Mouse (Mus musculus): ENCODE data around the gene Itpa. TPM values are rescaled to one million over a fixed set of nuclear protein-coding genes. Genes with fewer than 3 reads are reported as not detected.

Gene Itpa
- total and polyA plus RNA-seq, 3 experiments: 102 to 137 TPM; not detected in 1

DNA sequence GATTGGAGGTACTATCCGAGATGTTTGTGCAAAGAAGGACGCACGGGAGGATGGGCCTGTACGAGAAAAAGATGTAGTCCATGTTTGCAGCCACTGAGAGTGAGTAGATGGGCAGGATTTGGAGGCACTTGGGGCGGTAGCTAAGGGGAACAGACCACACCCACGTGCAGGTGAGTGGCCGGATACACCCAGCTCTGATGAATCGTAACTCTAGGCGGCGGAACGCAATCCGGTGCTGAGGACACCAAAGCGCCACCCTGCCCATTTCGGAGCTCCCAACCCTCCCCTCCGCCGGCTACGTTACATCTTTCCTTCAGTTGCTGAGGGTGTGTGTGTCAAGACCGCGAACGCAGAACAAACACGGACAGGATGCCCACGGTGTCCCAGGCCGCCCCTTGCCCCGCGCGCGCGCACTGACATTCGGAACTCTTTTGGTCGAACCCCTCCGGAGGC, 29.3 kb downstream of the Itpa start:
- no peak for TF ChIP-seq JUND (IDR thresholded peaks at IDR 0.05; ENCODE audit: low read depth, low read length)
- TF ChIP-seq MAFK (IDR thresholded peaks at IDR 0.05; ENCODE audit: borderline replicate concordance, low read depth, low read length): no peak
- TF ChIP-seq MXI1 (IDR thresholded peaks at IDR 0.05; ENCODE audit: low read depth, low read length): no peak
- no peak for TF ChIP-seq ETS1 (IDR thresholded peaks at IDR 0.05; ENCODE audit: low read depth, low read length)
- no peak for TF ChIP-seq MYB (IDR thresholded peaks at IDR 0.05; ENCODE audit: low read depth, low read length)
- TF ChIP-seq NRF1 (IDR thresholded peaks at IDR 0.05; ENCODE audit: insufficient read depth, low read depth, low read length, poor library complexity, severe bottlenecking): no peak
- peaks cover 2 to 14% of the 10 kb centered on the region in 2 experiments; a peak in 2 of 4 replicates for H3K4me1 ChIP-seq (ENCODE audit: control insufficient read depth in 1 of 2, insufficient read depth in 2 of 2, low read length in 2 of 2)
- DNase-seq (ENCODE audit: low read depth, low spot score): no peak
- H3K79me2 ChIP-seq (ENCODE audit: control insufficient read depth, insufficient read depth, low read length, poor library complexity): no peaks in the 10 kb centered on the region
- peaks cover 0 to 7% of the 10 kb centered on the region in 2 experiments; a peak in 2 of 4 replicates for H3K36me3 ChIP-seq (ENCODE audit: control insufficient read depth in 1 of 2, insufficient read depth in 2 of 2, low read length in 2 of 2)
- H3K9me3 ChIP-seq (replicated peaks; ENCODE audit: insufficient read depth, low read length): no peaks in the 10 kb centered on the region
- no peaks in the 10 kb centered on the region for H3K27me3 ChIP-seq (ENCODE audit: control insufficient read depth in 1 of 2, insufficient read depth in 2 of 2, low read length in 2 of 2)
- no peak overlapping the region for H3K27ac ChIP-seq (ENCODE audit: control insufficient read depth, low read depth, low read length)
- H3K4me3 ChIP-seq (ENCODE audit: control insufficient read depth in 1 of 2, insufficient read depth in 1 of 2, low read depth in 2 of 2, low read length in 2 of 2): peak overlapping the region; percentile 51 to 64
- peak overlapping the region; percentile 48 for H3K9ac ChIP-seq (ENCODE audit: control insufficient read depth, low read depth, low read length, poor library complexity, severe bottlenecking)

DNA sequence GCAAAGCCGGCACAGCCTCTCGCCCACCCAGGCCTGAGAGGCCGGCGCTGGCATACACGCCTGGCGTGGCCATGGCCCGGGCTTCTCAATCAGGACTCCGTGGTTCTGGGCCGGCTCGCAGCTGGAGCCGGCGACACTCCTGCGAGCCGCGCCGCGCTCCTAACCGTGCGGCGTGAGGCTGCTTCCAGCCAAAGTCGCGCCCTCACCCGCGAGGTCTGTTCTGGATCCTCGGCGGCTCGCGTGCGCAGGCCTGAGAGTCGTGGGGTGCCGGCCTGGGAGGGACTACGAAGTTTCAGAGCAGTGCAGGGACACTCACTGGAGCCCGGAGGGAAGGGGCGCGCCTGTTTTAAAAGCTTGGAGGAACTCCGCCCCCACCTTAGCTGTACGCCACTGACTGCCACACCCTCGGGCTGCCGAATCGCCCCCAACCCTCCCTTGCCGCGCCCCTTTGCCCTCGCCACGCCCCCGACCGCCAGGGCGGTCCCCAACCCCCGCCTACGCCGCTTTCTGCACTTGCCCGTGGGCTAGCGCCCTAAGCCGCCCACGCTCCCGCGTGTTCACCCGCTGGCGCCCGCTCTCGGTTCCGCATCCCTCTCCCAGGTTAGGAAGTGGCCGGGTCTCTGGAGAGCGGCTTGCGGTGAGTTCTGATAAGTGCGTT, 29.9 kb downstream of the Itpa start, which contains the start of gene Slc4a11:
Gene Slc4a11 (minus strand): TSS at position 367 of the 658 bp plus-strand sequence.
- H3K27me3 ChIP-seq (ENCODE audit: control insufficient read depth in 1 of 2, insufficient read depth in 2 of 2, low read length in 2 of 2): no peaks in the 10 kb centered on the region
- peaks cover 0 to 7% of the 10 kb centered on the region in 2 experiments; a peak in 2 of 4 replicates for H3K36me3 ChIP-seq (ENCODE audit: control insufficient read depth in 1 of 2, insufficient read depth in 2 of 2, low read length in 2 of 2)
- peaks cover 2 to 14% of the 10 kb centered on the region in 2 experiments; a peak in 2 of 4 replicates for H3K4me1 ChIP-seq (ENCODE audit: control insufficient read depth in 1 of 2, insufficient read depth in 2 of 2, low read length in 2 of 2)
- no peaks in the 10 kb centered on the region for H3K9me3 ChIP-seq (replicated peaks; ENCODE audit: insufficient read depth, low read length)
- DNase-seq (ENCODE audit: low read depth, low spot score): peak; percentile 87
- H3K4me3 ChIP-seq (ENCODE audit: control insufficient read depth in 1 of 2, insufficient read depth in 1 of 2, low read depth in 2 of 2, low read length in 2 of 2): peak within 1 kb of the TSS; percentile 51 to 64
- H3K27ac ChIP-seq (ENCODE audit: control insufficient read depth, low read depth, low read length): no peak within 1 kb of the TSS
- H3K9ac ChIP-seq (ENCODE audit: control insufficient read depth, low read depth, low read length, poor library complexity, severe bottlenecking): peak within 1 kb of the TSS; percentile 48
- H3K79me2 ChIP-seq (ENCODE audit: control insufficient read depth, insufficient read depth, low read length, poor library complexity): no peaks in the 10 kb centered on the region
- TF ChIP-seq MYC (IDR thresholded peaks at IDR 0.05; ENCODE audit: low read depth, low read length) (no peak), MEF2A (IDR thresholded peaks at IDR 0.05; ENCODE audit: extremely low read depth, insufficient replicate concordance, low read depth, low read length, poor library complexity, severe bottlenecking) (no peak), TCF12 (IDR thresholded peaks at IDR 0.05; ENCODE audit: low read depth, low read length) (no peak), TBP (IDR thresholded peaks at IDR 0.05; ENCODE audit: low read depth, low read length) (peak; percentile 47; the same call in 1 of the 2 replicates), ZMIZ1 (IDR thresholded peaks at IDR 0.05; ENCODE audit: low read depth, low read length) (peak; percentile 53; the same call in 1 of the 2 replicates), CHD2 (IDR thresholded peaks at IDR 0.05; ENCODE audit: low read length) (no peak), CHD1 (IDR thresholded peaks at IDR 0.05; ENCODE audit: low read depth, low read length) (no peak), MXI1 (IDR thresholded peaks at IDR 0.05; ENCODE audit: low read depth, low read length) (peak; percentile 32; the same call in 1 of the 2 replicates), JUND (IDR thresholded peaks at IDR 0.05; ENCODE audit: low read depth, low read length) (no peak), BHLHE40 (IDR thresholded peaks at IDR 0.05; ENCODE audit: borderline replicate concordance, low read depth, low read length) (no peak), MAX (IDR thresholded peaks at IDR 0.05; ENCODE audit: low read length) (no peak), MAZ (IDR thresholded peaks at IDR 0.05; ENCODE audit: low read depth, low read length) (peak; percentile 49; the same call in 1 of the 2 replicates), ZNF384 (IDR thresholded peaks at IDR 0.05; ENCODE audit: low read depth, low read length) (no peak), MYB (IDR thresholded peaks at IDR 0.05; ENCODE audit: low read depth, low read length) (no peak), ZKSCAN1 (IDR thresholded peaks at IDR 0.05; ENCODE audit: low read depth, low read length) (no peak), CTCF (IDR thresholded peaks at IDR 0.05 in 2 of 3, conservative IDR thresholded peaks at IDR 0.05 in 1 of 3; ENCODE audit: control insufficient read depth in 1 of 3, insufficient read depth in 1 of 3, low read depth in 2 of 3, low read length in 3 of 3, poor library complexity in 1 of 3, severe bottlenecking in 1 of 3) (no peak), E2F4 (IDR thresholded peaks at IDR 0.05; ENCODE audit: borderline replicate concordance, low read depth, low read length) (no peak), SMC3 (IDR thresholded peaks at IDR 0.05; ENCODE audit: low read depth, low read length) (no peak), ELF1 (IDR thresholded peaks at IDR 0.05; ENCODE audit: low read depth, low read length) (no peak), GATA1 (IDR thresholded peaks at IDR 0.05; ENCODE audit: low read depth, low read length) (no peak), NRF1 (IDR thresholded peaks at IDR 0.05; ENCODE audit: insufficient read depth, low read depth, low read length, poor library complexity, severe bottlenecking) (peak; percentile 49; the same call in 1 of the 2 replicates), EP300 (IDR thresholded peaks at IDR 0.05; ENCODE audit: low read depth in 1 of 2, low read length in 2 of 2) (no peak), ZC3H11A (IDR thresholded peaks at IDR 0.05; ENCODE audit: low read depth, low read length) (no peak), USF2 (IDR thresholded peaks at IDR 0.05; ENCODE audit: borderline replicate concordance in 1 of 2, insufficient read depth in 1 of 2, low read depth in 1 of 2, low read length in 2 of 2) (no peak), RCOR1 (IDR thresholded peaks at IDR 0.05; ENCODE audit: low read depth, low read length) (no peak), POLR2AphosphoS2 (IDR thresholded peaks at IDR 0.05; ENCODE audit: low read length) (no peak), RAD21 (IDR thresholded peaks at IDR 0.05; ENCODE audit: low read depth, low read length) (no peak)
